Mouse (Mus musculus): ENCODE measurements around the gene Fli1.

DNA sequence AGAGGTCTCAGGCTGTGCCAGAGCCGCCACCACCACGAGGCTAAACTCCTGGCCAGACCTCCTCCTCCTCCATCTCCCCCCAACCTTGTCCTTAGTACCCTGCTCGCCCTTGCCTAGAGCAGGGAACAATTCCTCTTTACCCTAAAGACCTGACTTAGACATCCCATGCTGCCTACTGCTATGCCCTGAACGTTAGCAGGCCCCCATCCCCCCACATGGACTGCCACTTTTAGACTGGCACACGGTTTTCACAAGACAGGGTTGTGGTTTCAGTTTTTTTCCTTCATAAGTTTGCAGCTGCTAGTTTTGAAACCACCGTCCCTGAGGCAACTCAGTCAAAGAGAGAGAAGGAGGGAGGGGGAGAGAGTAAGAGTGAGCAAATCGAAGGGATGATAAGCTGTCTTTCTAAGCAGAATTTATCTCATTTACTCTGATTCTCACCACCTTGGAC, 32.9 kb downstream of the Fli1 start:
- TF ChIP-seq CTCF (IDR thresholded peaks at IDR 0.05; ENCODE audit: low read depth, low read length) (no peak), GATA2 (IDR thresholded peaks at IDR 0.05; ENCODE audit: borderline replicate concordance, low read depth, low read length) (no peak), TAL1 (conservative IDR thresholded peaks at IDR 0.05; ENCODE audit: low read depth, low read length) (no peak)
